Mouse (Mus musculus) MEL (cell line): Measurements from ENCODE around the gene Arhgap1. TPM values are rescaled to one million over a fixed set of nuclear protein-coding genes. Genes with fewer than 3 reads are reported as not detected.

Source experiments
- DNase-seq: peaks from one replicate; pipeline ENCODE4 v3.0.0; 2011; ENCODE audit warnings: low read depth, low spot score
- H3K27ac ChIP-seq: 2 replicates; pipeline ENCODE4 v1.5.1; 2012; ENCODE audit warnings: low read depth, mild to moderate bottlenecking, control low read depth, low read length, moderate library complexity; ENCODE audit not compliant: control insufficient read depth
- H3K27me3 ChIP-seq, 2 experiments: fragments of 150-350 bp in 1 of 2; sonication (generic) in 1 of 2; 2 replicates each; pipeline ENCODE4 v1.6.1; 2012; ENCODE audit warnings: low read length in 2 of 2, mild to moderate bottlenecking in 2 of 2, improper control_type of control experiment in 1 of 2, moderate library complexity in 1 of 2; ENCODE audit not compliant: insufficient read depth in 2 of 2, control insufficient read depth in 1 of 2
- H3K36me3 ChIP-seq, 2 experiments: 2 replicates each; pipeline ENCODE4 v1.6.1; 2012 to 2014; ENCODE audit warnings: low read length in 2 of 2, improper control_type of control experiment in 1 of 2, inconsistent platforms in 1 of 2, mild to moderate bottlenecking in 1 of 2; ENCODE audit not compliant: insufficient read depth in 2 of 2, control insufficient read depth in 1 of 2
- H3K4me1 ChIP-seq, 2 experiments: fragments of 150-350 bp in 1 of 2; sonication (generic) in 1 of 2; 2 replicates each; pipeline ENCODE4 v1.6.1; 2012; ENCODE audit warnings: low read length in 2 of 2, improper control_type of control experiment in 1 of 2, mild to moderate bottlenecking in 1 of 2; ENCODE audit not compliant: insufficient read depth in 2 of 2, control insufficient read depth in 1 of 2
- H3K4me3 ChIP-seq, 2 experiments: fragments of 150-350 bp in 1 of 2; sonication (generic) in 1 of 2; 2 replicates each; pipeline ENCODE4 v1.5.1; 2012; ENCODE audit warnings: low read depth in 2 of 2, low read length in 2 of 2, mild to moderate bottlenecking in 2 of 2, moderate library complexity in 2 of 2, control low read depth in 1 of 2, improper control_type of control experiment in 1 of 2; ENCODE audit not compliant: control insufficient read depth in 1 of 2, insufficient read depth in 1 of 2
- H3K79me2 ChIP-seq: 2 replicates; pipeline ENCODE4 v1.6.1; 2012; ENCODE audit warnings: mild to moderate bottlenecking, low read length, moderate library complexity; ENCODE audit not compliant: control insufficient read depth, poor library complexity, insufficient read depth
- H3K9ac ChIP-seq: 2 replicates; pipeline ENCODE4 v1.6.1; 2012; ENCODE audit warnings: low read depth, mild to moderate bottlenecking, control low read depth, low read length, moderate library complexity; ENCODE audit not compliant: control insufficient read depth, poor library complexity, severe bottlenecking
- H3K9me3 ChIP-seq: fragments of 150-350 bp; sonication (generic); replicated peaks from 2 replicates; pipeline ENCODE4 v1.6.1; 2012; ENCODE audit warnings: mild to moderate bottlenecking, low read length, improper control_type of control experiment, moderate library complexity; ENCODE audit not compliant: insufficient read depth
- BHLHE40 ChIP-seq: IDR thresholded peaks from 2 replicates; pipeline ENCODE4 v1.6.1; 2012; ENCODE audit warnings: low read depth, mild to moderate bottlenecking, inconsistent platforms, low read length, improper control_type of control experiment, borderline replicate concordance
- CTCF ChIP-seq, 3 experiments: IDR thresholded peaks in 2 of 3; conservative IDR thresholded peaks in 1 of 3; 2 replicates each; pipeline ENCODE4 v1.5.1; 2011 to 2012; ENCODE audit warnings: low read length in 3 of 3, low read depth in 2 of 3, mild to moderate bottlenecking in 2 of 3, improper control_type of control experiment in 1 of 3, inconsistent platforms in 1 of 3, mixed read lengths in 1 of 3, moderate library complexity in 1 of 3; ENCODE audit not compliant: control insufficient read depth in 1 of 3, insufficient read depth in 1 of 3, poor library complexity in 1 of 3, severe bottlenecking in 1 of 3
- ELF1 ChIP-seq: IDR thresholded peaks from 2 replicates; pipeline ENCODE4 v1.6.1; 2014; ENCODE audit warnings: low read depth, mild to moderate bottlenecking, inconsistent platforms, low read length, improper control_type of control experiment, moderate library complexity
- EP300 ChIP-seq, 2 experiments: IDR thresholded peaks; 2 replicates each; pipeline ENCODE4 v1.6.1; 2011; ENCODE audit warnings: improper control_type of control experiment in 2 of 2, low read length in 2 of 2, low read depth in 1 of 2, mild to moderate bottlenecking in 1 of 2
- ETS1 ChIP-seq: IDR thresholded peaks from 2 replicates; pipeline ENCODE4 v1.6.1; 2012; ENCODE audit warnings: low read depth, mild to moderate bottlenecking, inconsistent platforms, low read length, improper control_type of control experiment, moderate library complexity
- GABPA ChIP-seq: IDR thresholded peaks from 2 replicates; pipeline ENCODE4 v1.6.1; 2012; ENCODE audit warnings: low read depth, mild to moderate bottlenecking, inconsistent platforms, low read length, improper control_type of control experiment, moderate library complexity
- GATA1 ChIP-seq: IDR thresholded peaks from 2 replicates; pipeline ENCODE4 v1.6.1; 2011; ENCODE audit warnings: low read depth, low read length, improper control_type of control experiment
- HCFC1 ChIP-seq: IDR thresholded peaks from 2 replicates; pipeline ENCODE4 v1.6.1; 2012; ENCODE audit warnings: low read depth, mild to moderate bottlenecking, inconsistent platforms, low read length, improper control_type of control experiment, moderate library complexity
- KAT2A ChIP-seq: conservative IDR thresholded peaks from 2 replicates; pipeline ENCODE4 v1.6.1; 2012; ENCODE audit warnings: low read depth, low read length, improper control_type of control experiment, inconsistent platforms
- MAFK ChIP-seq: IDR thresholded peaks from 2 replicates; pipeline ENCODE4 v1.6.1; 2011; ENCODE audit warnings: low read depth, mild to moderate bottlenecking, low read length, improper control_type of control experiment, borderline replicate concordance
- MAX ChIP-seq: IDR thresholded peaks from 2 replicates; pipeline ENCODE4 v1.6.1; 2011; ENCODE audit warnings: low read length, improper control_type of control experiment
- MAZ ChIP-seq: IDR thresholded peaks from 2 replicates; pipeline ENCODE4 v1.6.1; 2012; ENCODE audit warnings: low read depth, mild to moderate bottlenecking, inconsistent platforms, low read length, improper control_type of control experiment
- MEF2A ChIP-seq: IDR thresholded peaks from 2 replicates; pipeline ENCODE4 v1.6.1; 2014; ENCODE audit warnings: low read depth, mild to moderate bottlenecking, inconsistent platforms, low read length, improper control_type of control experiment; ENCODE audit not compliant: poor library complexity, insufficient replicate concordance, severe bottlenecking; ENCODE audit errors: extremely low read depth
- MXI1 ChIP-seq: IDR thresholded peaks from 2 replicates; pipeline ENCODE4 v1.6.1; 2011; ENCODE audit warnings: mild to moderate bottlenecking, low read depth, low read length, improper control_type of control experiment
- MYB ChIP-seq: IDR thresholded peaks from 2 replicates; pipeline ENCODE4 v1.6.1; 2011; ENCODE audit warnings: mild to moderate bottlenecking, low read depth, low read length, improper control_type of control experiment
- MYC ChIP-seq: IDR thresholded peaks from 2 replicates; pipeline ENCODE4 v1.6.1; 2011; ENCODE audit warnings: low read depth, mild to moderate bottlenecking, low read length, improper control_type of control experiment, moderate library complexity
- NRF1 ChIP-seq: IDR thresholded peaks from 2 replicates; pipeline ENCODE4 v1.6.1; 2014; ENCODE audit warnings: low read depth, mild to moderate bottlenecking, inconsistent platforms, low read length, improper control_type of control experiment, moderate library complexity; ENCODE audit not compliant: poor library complexity, insufficient read depth, severe bottlenecking
- POLR2AphosphoS2 ChIP-seq: IDR thresholded peaks from 2 replicates; pipeline ENCODE4 v1.6.1; 2011; ENCODE audit warnings: low read length, improper control_type of control experiment
- POLR2AphosphoS5 ChIP-seq: IDR thresholded peaks from 2 replicates; pipeline ENCODE4 v1.6.1; 2012; ENCODE audit warnings: low read depth, borderline replicate concordance, mild to moderate bottlenecking, inconsistent platforms, low read length, moderate library complexity, mixed read lengths
- RAD21 ChIP-seq: IDR thresholded peaks from 2 replicates; pipeline ENCODE4 v1.6.1; 2011; ENCODE audit warnings: mild to moderate bottlenecking, low read depth, low read length, improper control_type of control experiment
- RCOR1 ChIP-seq: IDR thresholded peaks from 2 replicates; pipeline ENCODE4 v1.6.1; 2012; ENCODE audit warnings: low read depth, mild to moderate bottlenecking, inconsistent platforms, low read length, improper control_type of control experiment
- SMC3 ChIP-seq: IDR thresholded peaks from 2 replicates; pipeline ENCODE4 v1.6.1; 2011; ENCODE audit warnings: low read depth, low read length, improper control_type of control experiment
- TAL1 ChIP-seq: IDR thresholded peaks from 2 replicates; pipeline ENCODE4 v1.6.1; 2012; ENCODE audit warnings: mild to moderate bottlenecking, inconsistent platforms, low read length, moderate library complexity, mixed read lengths
- TBP ChIP-seq: IDR thresholded peaks from 2 replicates; pipeline ENCODE4 v1.8.0; 2011; ENCODE audit warnings: low read depth, low read length, improper control_type of control experiment
- UBTF ChIP-seq: IDR thresholded peaks from 2 replicates; pipeline ENCODE4 v1.6.1; 2012; ENCODE audit warnings: low read depth, mild to moderate bottlenecking, inconsistent platforms, low read length, improper control_type of control experiment, moderate library complexity, borderline replicate concordance; ENCODE audit not compliant: insufficient read depth
- USF1 ChIP-seq: IDR thresholded peaks from 2 replicates; pipeline ENCODE4 v1.6.1; 2014; ENCODE audit warnings: low read depth, mild to moderate bottlenecking, inconsistent platforms, low read length, improper control_type of control experiment, moderate library complexity
- ZKSCAN1 ChIP-seq: IDR thresholded peaks from 2 replicates; pipeline ENCODE4 v1.6.1; 2012; ENCODE audit warnings: low read depth, mild to moderate bottlenecking, inconsistent platforms, low read length, improper control_type of control experiment, moderate library complexity
- ZMIZ1 ChIP-seq: IDR thresholded peaks from 2 replicates; pipeline ENCODE4 v1.6.1; 2012; ENCODE audit warnings: low read depth, mild to moderate bottlenecking, inconsistent platforms, low read length, improper control_type of control experiment, moderate library complexity
- polyA plus RNA-seq, 2 experiments: library from polyadenylated mRNA; stranded (reverse) in 1 of 2; unstranded in 1 of 2; fragments of >175 nt in 1 of 2; fragments of >200 nt in 1 of 2; gene quantifications; 2 replicates each; pipeline versions ENCODE4 v1.2.1 to v1.2.4; 2012; ENCODE audit warnings: low replicate concordance in 2 of 2, low read depth in 1 of 2; ENCODE audit not compliant: insufficient read length in 2 of 2, insufficient read depth in 1 of 2, missing spikeins in 1 of 2
- total RNA-seq: library from RNA; depleted of rRNA; stranded (reverse); fragments of 300-350 nt; gene quantifications from 2 replicates; pipeline ENCODE4 v1.2.3, GENCODE M21; 2012

Arhgap1 gene
- total and polyA plus RNA-seq, 3 experiments, result 23.5 to 40.1 TPM; not detected in 1

- no peaks in the 10 kb centered on the region for H3K9me3 ChIP-seq
- no peak overlapping the region for H3K4me3 ChIP-seq
- H3K79me2 ChIP-seq, result no peaks in the 10 kb centered on the region
- no peak overlapping the region for H3K27ac ChIP-seq
- TF ChIP-seq ELF1 (no peak), KAT2A (no peak), HCFC1 (no peak), POLR2AphosphoS2 (no peak), ETS1 (no peak), MAZ (no peak), MYB (no peak), GATA1 (no peak), RAD21 (no peak), USF1 (no peak), POLR2AphosphoS5 (no peak), RCOR1 (no peak), MEF2A (no peak), GABPA (no peak)
- no peak overlapping the region for H3K9ac ChIP-seq
- no peaks in the 10 kb centered on the region for H3K27me3 ChIP-seq
- no peaks in the 10 kb centered on the region for H3K4me1 ChIP-seq
- no peak for DNase-seq
- H3K36me3 ChIP-seq, result peaks cover 0 to 1% of the 10 kb centered on the region in 2 experiments; a peak in 1 of 4 replicates
Measured at GRCm38 (mm10) chr2:91701366-91701765, 51.7 kb downstream of the Arhgap1 start.

GRCm38 (mm10) chr2:91705736-91706135, 56.1 kb downstream of the Arhgap1 start:
- Histone ChIP-seq H3K9ac (no peak overlapping the region), H3K27ac (no peak overlapping the region), H3K27me3 (no peaks in the 10 kb centered on the region), H3K79me2 (peaks cover 12% of the 10 kb centered on the region), H3K4me3 (no peak overlapping the region), H3K4me1 (peaks cover 0 to 4% of the 10 kb centered on the region in 2 experiments; a peak in 2 of 4 replicates), H3K9me3 (no peaks in the 10 kb centered on the region), H3K36me3 (peaks cover 1 to 7% of the 10 kb centered on the region in 2 experiments; a peak in 3 of 4 replicates)
- no peak for DNase-seq
- TF ChIP-seq TAL1 (no peak), MXI1 (no peak), CTCF (IDR thresholded peaks at IDR 0.05 in 2 of 3, conservative IDR thresholded peaks at IDR 0.05 in 1 of 3; ENCODE audit: control insufficient read depth in 1 of 3, insufficient read depth in 1 of 3, low read depth in 2 of 3, low read length in 3 of 3, poor library complexity in 1 of 3, severe bottlenecking in 1 of 3) (no peak), MAX (no peak), EP300 (IDR thresholded peaks at IDR 0.05; ENCODE audit: low read depth in 1 of 2, low read length in 2 of 2) (no peak), ZKSCAN1 (no peak), UBTF (no peak), MAFK (no peak), MYC (no peak), BHLHE40 (no peak), POLR2AphosphoS2 (no peak), GABPA (no peak), ZMIZ1 (no peak), USF1 (no peak), SMC3 (no peak), TBP (no peak), POLR2AphosphoS5 (no peak), NRF1 (no peak)
